Mouse (Mus musculus) testis, adult 2 months (tissue): ENCODE results near the gene Pla2g1b.
A peak's percentile ranks its signal among the peaks of the same experiment; 100 is the strongest.

Source experiments
- CTCF ChIP-seq: fragments of 200-500 bp; IDR thresholded peaks from 2 replicates; pipeline ENCODE4 v1.5.1; 2012; ENCODE audit warnings: low read depth, mild to moderate bottlenecking, inconsistent platforms, low read length, moderate library complexity; ENCODE audit not compliant: control insufficient read depth, insufficient read depth, insufficient replicate concordance
- POLR2A ChIP-seq: fragments of 200-500 bp; IDR thresholded peaks from 2 replicates; pipeline ENCODE4 v1.6.1; 2012; ENCODE audit warnings: low read depth, mild to moderate bottlenecking, inconsistent platforms, low read length, moderate library complexity; ENCODE audit not compliant: control insufficient read depth

DNA sequence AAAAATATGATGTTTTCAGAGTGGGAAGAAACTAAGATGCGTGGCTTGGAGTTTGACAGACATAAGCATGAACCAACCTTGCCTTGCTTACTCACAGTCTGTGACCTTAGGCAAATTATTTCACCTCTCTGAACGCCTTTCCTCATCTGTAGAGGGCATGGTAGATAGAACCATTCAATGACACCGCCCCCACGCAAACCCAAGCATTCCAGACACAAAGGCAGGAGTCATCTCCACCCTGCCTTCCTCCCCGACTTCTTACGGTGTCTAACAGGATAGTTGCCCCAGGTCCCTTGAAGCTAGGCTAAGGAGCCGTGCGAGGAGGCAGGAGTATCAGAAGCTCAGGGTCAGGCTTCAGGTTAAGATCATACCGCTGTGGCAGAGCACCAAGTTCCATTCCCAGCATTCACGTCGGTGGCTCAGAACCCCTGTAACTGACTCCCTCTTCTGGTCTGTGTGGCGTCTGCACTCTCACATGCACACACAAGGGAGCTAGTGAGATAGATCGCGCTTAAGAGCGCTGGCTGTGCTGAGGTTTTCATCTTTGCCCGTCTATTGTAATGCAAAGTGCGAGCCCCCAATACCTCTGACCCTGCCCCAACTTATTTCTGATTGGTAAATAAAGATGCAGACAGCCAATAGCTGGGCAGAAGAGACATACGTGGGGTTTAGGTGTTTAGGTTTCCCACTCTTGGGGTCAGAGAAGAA, 1.5 kb upstream of the Pla2g1b start:
- TF ChIP-seq POLR2A (0 out of 2 replicates have a peak, but pooled peaks have one; percentile 6), CTCF (peak; percentile 27; the same call in 1 of the 2 replicates)
